Mouse (Mus musculus): ENCODE measurements around the gene Epyc.
"Not testable (repeated sequence)": the region's sequence is repeated elsewhere in the genome, so short reads cannot be mapped to it uniquely, and the experiment has no call there.

Gene Epyc

GRCm38 (mm10) chr10:97714584-97714983, 70.7 kb downstream of the Epyc start:
- no peak for DNase-seq (ENCODE audit: low read depth)

GRCm38 (mm10) chr10:97715289-97715906, 71.5 kb downstream of the Epyc start:
- DNase-seq (ENCODE audit: low read depth), result no peak

GRCm38 (mm10) chr10:97717233-97717632, 73.4 kb downstream of the Epyc start:
- no peak for DNase-seq (ENCODE audit: low read depth)

GRCm38 (mm10) chr10:97718021-97718420, 74.2 kb downstream of the Epyc start:
- DNase-seq (ENCODE audit: low read depth), result no peak

GRCm38 (mm10) chr10:97720625-97721024, 76.8 kb downstream of the Epyc start:
- no peak for DNase-seq (ENCODE audit: low read depth)

GRCm38 (mm10) chr10:97722709-97723108, 78.8 kb downstream of the Epyc start:
- no peak for DNase-seq (ENCODE audit: low read depth)

- DNase-seq (ENCODE audit: low read depth), result no peak
These were observed 82.1 kb downstream of the Epyc start for GRCm38 (mm10) chr10:97725929-97726328.

GRCm38 (mm10) chr10:97726655-97727054, 82.8 kb downstream of the Epyc start, which contains the start of gene C030005K15Rik:
Gene C030005K15Rik (minus strand): TSS chr10:97726755.
- not testable (repeated sequence) for DNase-seq (ENCODE audit: low read depth)
